Mouse (Mus musculus) heart, adult 2 months (tissue): ENCODE data around the gene Ccndbp1.

Experiments used
- CTCF ChIP-seq: fragments of 200-600 bp; IDR thresholded peaks from 2 replicates; pipeline ENCODE4 v1.8.1; 2022; ENCODE audit warnings: antibody characterized with exemption, mild to moderate bottlenecking, moderate library complexity
- EP300 ChIP-seq: fragments of 200-500 bp; IDR thresholded peaks from 2 replicates; pipeline ENCODE4 v1.6.1; 2011; ENCODE audit warnings: low read depth, low read length, control low read depth; ENCODE audit not compliant: insufficient read depth
- POLR2A ChIP-seq: fragments of 200-500 bp; IDR thresholded peaks from 2 replicates; pipeline ENCODE4 v1.6.1; 2011; ENCODE audit warnings: mild to moderate bottlenecking, low read depth, low read length, control low read depth; ENCODE audit not compliant: insufficient read depth

DNA sequence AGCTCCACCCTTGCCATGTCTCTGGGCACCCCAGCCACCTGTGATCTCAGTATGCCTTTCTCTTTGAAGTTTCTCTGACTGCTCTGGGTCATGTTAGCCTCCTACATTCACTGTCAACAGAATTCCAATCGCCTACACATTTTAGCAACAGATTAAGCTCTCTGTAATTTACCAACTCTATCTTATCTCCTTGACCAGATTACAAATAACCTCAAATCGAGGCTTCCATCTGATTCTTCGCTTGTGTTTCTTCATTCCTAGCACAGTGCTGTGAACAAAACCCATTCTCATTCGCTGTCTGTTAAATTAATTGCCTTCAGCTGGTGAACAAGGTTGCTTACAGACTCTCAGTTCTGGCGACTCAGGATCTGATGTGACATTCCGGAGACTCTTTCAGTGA is 49.8 kb downstream of the Ccndbp1 start:
- no peak for TF ChIP-seq CTCF
- TF ChIP-seq POLR2A, result no peak
- TF ChIP-seq EP300, result no peak
